Mouse (Mus musculus) heart, embryonic 12.5 days (tissue): ENCODE results near the gene Prpsap1. TPM values are rescaled to one million over a fixed set of nuclear protein-coding genes. Genes with fewer than 3 reads are reported as not detected.
A peak's percentile ranks its signal among the peaks of the same experiment; 100 is the strongest.

Source experiments
- ATAC-seq: fragments of 200-750 bp; cut with Nextera tagmentation; 2 replicates; pipeline ENCODE4 v1.8.0; 2017; ENCODE audit warnings: moderate TSS enrichment, moderate library complexity; ENCODE audit not compliant: insufficient number of reproducible peaks, low FRiP score
- H3K27ac ChIP-seq: fragments of 300-500 bp; sonication (generic); 2 replicates; pipeline ENCODE4 v1.5.1; 2016; ENCODE audit warnings: mild to moderate bottlenecking, moderate library complexity; ENCODE audit not compliant: poor library complexity, severe bottlenecking
- H3K27me3 ChIP-seq: fragments of 300-500 bp; sonication (generic); replicated peaks from 2 replicates; pipeline ENCODE4 v1.6.1; 2016; ENCODE audit warnings: mild to moderate bottlenecking, moderate library complexity
- H3K36me3 ChIP-seq: fragments of 300-500 bp; sonication (generic); 2 replicates; pipeline ENCODE4 v1.6.1; 2016; ENCODE audit warnings: mild to moderate bottlenecking, moderate library complexity
- H3K4me1 ChIP-seq: fragments of 300-500 bp; sonication (generic); replicated peaks from 2 replicates; pipeline ENCODE4 v1.6.1; 2016; ENCODE audit warnings: mild to moderate bottlenecking
- H3K4me2 ChIP-seq: fragments of 300-500 bp; sonication (generic); 2 replicates; pipeline ENCODE4 v1.6.1; 2016; ENCODE audit warnings: mild to moderate bottlenecking, moderate library complexity
- H3K4me3 ChIP-seq: fragments of 300-500 bp; sonication (generic); 2 replicates; pipeline ENCODE4 v1.5.1; 2016; ENCODE audit warnings: mild to moderate bottlenecking
- H3K9ac ChIP-seq: fragments of 300-500 bp; sonication (generic); 2 replicates; pipeline ENCODE4 v1.6.1; 2016; ENCODE audit warnings: mild to moderate bottlenecking, moderate library complexity
- H3K9me3 ChIP-seq: fragments of 300-500 bp; sonication (generic); replicated peaks from 2 replicates; pipeline ENCODE4 v1.6.1; 2016; ENCODE audit warnings: mild to moderate bottlenecking, moderate library complexity
- WGBS: fragments of 180-500 bp; shearing (Covaris S2); methylation state at CpG from one replicate; pipeline ENCODE4 v1.1.7; 2016; 5-methylcytosine and 5-hydroxymethylcytosine counted together
- polyA plus RNA-seq: library from polyadenylated mRNA; unstranded; fragments of >200 nt; fragmentation: Nextera tagmentation; extraction: Ambion mirVana; gene quantifications from 2 replicates; pipeline ENCODE4 v1.2.1, GENCODE M21; 2016

The Prpsap1 gene
- polyA plus RNA-seq, 1 experiment from 2014 or later = 94.8 TPM

DNA sequence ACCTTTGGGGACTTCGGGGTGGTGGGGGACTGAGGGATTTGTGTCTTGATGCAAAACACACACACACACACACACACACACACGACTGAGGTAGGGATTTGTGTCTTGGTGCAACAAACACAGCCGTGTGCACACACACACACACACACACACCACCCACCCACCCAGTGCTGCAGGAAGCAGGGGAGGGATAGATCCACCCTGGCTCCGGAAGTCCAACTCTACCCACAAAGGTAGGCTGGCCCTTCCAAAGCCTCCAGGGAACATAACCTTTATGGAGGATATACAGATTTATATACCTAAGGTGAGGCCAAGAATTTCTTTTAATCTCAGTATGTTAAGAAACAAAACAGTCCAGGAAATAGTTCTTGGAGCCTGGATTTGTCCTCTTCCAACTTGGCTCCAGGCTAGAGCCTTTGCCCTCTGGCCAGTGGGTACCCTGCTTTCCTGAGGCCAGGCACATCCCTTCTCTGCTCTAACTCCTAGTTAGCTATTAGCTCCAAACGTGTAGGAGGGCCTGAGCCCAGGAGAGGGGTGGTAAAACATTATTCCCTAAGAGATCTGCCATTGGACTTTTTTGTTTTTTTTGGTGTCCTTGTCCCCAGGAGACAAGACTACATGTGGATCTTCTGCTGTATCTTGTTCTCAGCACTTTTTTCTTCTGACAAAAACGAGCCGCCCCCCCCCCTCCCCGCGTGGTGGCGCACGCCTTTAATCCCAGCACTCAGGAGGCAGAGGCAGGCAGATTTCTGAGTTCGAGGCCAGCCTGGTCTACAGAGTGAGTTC lies 58.8 kb downstream of the Prpsap1 start:
- peak overlapping the region; percentile 92 for H3K27ac ChIP-seq
- WGBS = 40% methylated on average over 12 of the region's 12 CpGs
- H3K4me2 ChIP-seq = peak overlapping the region; percentile 90
- H3K4me3 ChIP-seq = peak overlapping the region; percentile 90
- peaks cover 35% of the 10 kb centered on the region for H3K36me3 ChIP-seq
- ATAC-seq = no peak
- H3K9ac ChIP-seq = peak overlapping the region; percentile 93
- no peaks in the 10 kb centered on the region for H3K27me3 ChIP-seq
- H3K4me1 ChIP-seq = peaks cover 55% of the 10 kb centered on the region
- H3K9me3 ChIP-seq = no peaks in the 10 kb centered on the region

DNA sequence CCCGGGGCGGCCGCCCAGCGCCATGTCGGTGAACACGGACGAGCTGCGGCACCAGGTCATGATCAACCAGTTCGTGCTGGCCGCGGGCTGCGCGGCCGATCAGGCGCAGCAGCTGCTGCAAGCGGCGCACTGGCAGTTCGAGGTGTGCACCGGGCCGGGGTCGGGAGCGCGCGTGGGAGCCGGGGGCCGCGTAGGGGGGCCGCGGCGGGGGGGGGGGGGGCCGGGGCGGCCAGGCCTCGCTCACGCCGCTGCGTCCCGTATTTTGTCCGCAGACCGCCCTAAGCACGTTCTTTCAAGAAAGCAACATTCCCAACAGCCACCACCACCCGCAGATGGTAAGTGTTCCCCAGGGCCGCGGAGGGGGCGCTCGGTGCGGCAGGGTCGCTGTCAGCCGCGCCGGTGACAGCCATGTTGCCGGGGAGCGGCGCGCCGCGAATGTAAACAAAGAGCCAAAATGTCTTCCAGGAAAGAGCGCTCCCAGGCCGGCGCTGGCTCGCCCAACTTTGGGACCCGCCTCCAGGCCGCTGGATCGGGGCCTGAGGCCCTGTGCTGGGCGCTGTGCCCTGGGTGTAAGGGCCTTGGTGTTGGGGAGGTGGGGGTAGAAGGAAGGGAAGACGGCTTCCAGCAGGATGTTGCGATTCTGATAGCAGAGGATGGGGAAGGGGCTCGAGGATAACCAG lies 59.6 kb downstream of the Prpsap1 start:
- H3K4me3 ChIP-seq = peak overlapping the region; percentile 90
- H3K27ac ChIP-seq = peak overlapping the region; percentile 92
- under 1% methylated on average over 37 of the region's 67 CpGs for WGBS
- H3K27me3 ChIP-seq = no peaks in the 10 kb centered on the region
- ATAC-seq = peak; percentile 13; the same call in 1 of the 2 replicates
- peak overlapping the region; percentile 93 for H3K9ac ChIP-seq
- peaks cover 52% of the 10 kb centered on the region for H3K4me1 ChIP-seq
- H3K4me2 ChIP-seq = peak overlapping the region; percentile 90
- no peaks in the 10 kb centered on the region for H3K9me3 ChIP-seq
- peaks cover 30% of the 10 kb centered on the region for H3K36me3 ChIP-seq

DNA sequence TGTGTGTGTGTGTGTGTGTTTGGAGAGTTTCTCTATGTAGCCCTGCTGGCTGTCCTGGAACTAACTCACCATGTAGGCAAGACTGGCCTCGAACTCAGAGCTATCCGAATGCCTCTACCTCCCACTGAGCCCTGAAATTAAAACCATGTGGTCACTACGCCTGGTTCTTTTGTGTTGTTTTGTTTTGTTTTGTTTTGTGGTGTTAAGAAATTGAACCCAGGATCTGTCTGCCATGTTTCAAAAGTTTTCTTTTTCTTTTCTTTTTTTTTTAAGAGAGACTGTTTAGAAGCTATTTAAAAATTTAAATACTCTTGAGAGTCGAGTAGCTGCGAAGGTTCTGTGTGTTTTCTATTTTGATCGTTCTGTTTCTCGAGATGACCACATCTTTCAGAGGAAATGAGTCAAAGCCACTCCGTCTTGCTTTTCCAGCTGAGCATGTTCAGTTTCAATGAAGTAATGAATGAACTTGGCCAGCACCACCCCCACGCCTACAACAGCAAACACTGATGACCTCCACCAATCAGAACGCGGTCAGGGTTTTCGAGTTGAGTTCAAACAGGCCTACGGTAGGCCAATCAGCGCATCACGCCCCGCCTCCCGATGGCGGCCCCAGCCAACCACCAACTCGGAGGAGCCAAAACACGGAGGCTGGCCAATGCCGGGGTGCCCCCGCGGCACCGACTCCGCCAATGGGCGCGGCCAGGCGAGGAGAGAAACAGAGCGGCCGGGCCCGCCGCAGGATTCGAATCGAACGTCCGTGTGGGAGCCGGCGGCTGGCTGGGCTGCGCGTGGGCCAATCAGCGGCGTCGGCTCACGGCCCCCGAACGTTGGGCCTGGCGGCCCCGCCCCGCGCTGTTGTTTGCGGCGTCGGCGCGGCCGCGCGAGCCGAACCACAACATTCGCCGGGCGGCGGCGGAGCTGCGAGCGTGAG lies 60.4 kb downstream of the Prpsap1 start, which contains the start of gene Ubald2:
TSS of gene Ubald2 (plus strand) at position 739 of the 931 bp plus-strand sequence.
- Histone ChIP-seq H3K27ac (peak within 1 kb of the TSS; percentile 92), H3K4me1 (peaks cover 57% of the 10 kb centered on the region), H3K4me3 (peak within 1 kb of the TSS; percentile 90), H3K36me3 (peaks cover 24% of the 10 kb centered on the region), H3K4me2 (peak within 1 kb of the TSS; percentile 90), H3K27me3 (no peaks in the 10 kb centered on the region), H3K9me3 (no peaks in the 10 kb centered on the region), H3K9ac (peak within 1 kb of the TSS; percentile 93)
- ATAC-seq = peak; percentile 97
- WGBS = 2% methylated on average over 60 of the region's 66 CpGs

DNA sequence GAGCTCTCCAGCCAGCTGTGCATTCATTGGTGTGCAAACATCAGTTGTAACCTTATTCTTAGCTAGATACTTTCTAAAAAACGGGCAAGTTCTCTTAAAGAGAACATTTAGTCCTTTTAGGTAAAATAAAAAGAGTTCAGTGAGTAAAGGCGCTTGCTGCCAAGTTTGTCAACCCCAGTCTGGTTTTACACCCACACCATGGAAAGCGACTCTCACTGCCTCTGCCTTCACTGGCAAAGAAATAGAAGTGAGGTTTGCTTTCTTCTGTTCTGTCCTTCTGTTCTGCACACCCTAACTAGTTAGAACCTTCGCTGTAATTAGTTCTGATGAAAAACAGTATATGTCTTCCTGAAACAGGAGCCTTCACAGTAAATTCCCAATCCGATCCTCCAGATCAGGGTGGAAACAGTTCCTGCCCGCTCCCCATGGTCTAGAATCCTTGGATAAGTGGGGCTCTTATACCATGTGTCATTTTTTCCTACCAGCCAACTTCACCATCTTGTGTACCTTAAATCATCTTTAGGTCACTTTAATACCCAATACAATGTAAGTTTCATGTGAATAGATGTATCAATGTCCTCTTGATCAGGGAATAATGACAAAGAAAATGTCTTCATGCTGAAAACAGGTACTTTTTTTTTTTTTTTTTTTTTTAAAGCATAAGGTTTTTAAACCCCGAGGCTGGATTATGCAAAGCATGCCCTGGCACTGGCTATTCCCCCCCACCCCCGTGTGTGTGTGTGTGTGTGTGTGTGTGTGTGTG lies 61.2 kb downstream of the Prpsap1 start:
- ATAC-seq = no peak
- no peak overlapping the region for H3K27ac ChIP-seq
- H3K27me3 ChIP-seq = no peaks in the 10 kb centered on the region
- peaks cover 58% of the 10 kb centered on the region for H3K4me1 ChIP-seq
- H3K9ac ChIP-seq = no peak overlapping the region
- WGBS = 58% methylated on average over 8 of the region's 8 CpGs
- peak overlapping the region; percentile 90 for H3K4me2 ChIP-seq
- peaks cover 22% of the 10 kb centered on the region for H3K36me3 ChIP-seq
- H3K9me3 ChIP-seq = no peaks in the 10 kb centered on the region
- no peak overlapping the region for H3K4me3 ChIP-seq

DNA sequence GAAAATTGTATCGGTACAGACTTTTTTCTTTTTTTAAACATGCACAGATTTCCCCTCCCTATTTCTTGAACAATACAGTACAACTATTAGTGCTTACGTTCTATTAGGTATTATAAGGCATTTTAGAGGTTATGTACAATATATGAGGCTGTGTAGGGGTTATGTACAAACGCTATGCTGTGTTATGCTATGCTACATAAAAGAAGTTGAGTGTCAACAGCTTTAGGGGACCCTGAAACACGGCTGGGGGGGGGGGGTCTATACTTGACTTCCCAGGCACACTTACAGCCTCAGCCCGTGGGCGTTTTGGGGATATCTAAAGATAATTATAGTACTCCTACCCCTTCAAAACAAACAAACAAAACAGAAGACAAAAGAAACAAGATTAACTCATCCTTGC lies 61.9 kb downstream of the Prpsap1 start:
- Histone ChIP-seq H3K4me1 (peaks cover 51% of the 10 kb centered on the region), H3K9me3 (no peaks in the 10 kb centered on the region), H3K27me3 (no peaks in the 10 kb centered on the region), H3K9ac (no peak overlapping the region), H3K27ac (no peak overlapping the region), H3K4me3 (no peak overlapping the region), H3K4me2 (no peak overlapping the region), H3K36me3 (peaks cover 16% of the 10 kb centered on the region)
- ATAC-seq = no peak
- WGBS = 64% methylated on average over 6 of the region's 6 CpGs

DNA sequence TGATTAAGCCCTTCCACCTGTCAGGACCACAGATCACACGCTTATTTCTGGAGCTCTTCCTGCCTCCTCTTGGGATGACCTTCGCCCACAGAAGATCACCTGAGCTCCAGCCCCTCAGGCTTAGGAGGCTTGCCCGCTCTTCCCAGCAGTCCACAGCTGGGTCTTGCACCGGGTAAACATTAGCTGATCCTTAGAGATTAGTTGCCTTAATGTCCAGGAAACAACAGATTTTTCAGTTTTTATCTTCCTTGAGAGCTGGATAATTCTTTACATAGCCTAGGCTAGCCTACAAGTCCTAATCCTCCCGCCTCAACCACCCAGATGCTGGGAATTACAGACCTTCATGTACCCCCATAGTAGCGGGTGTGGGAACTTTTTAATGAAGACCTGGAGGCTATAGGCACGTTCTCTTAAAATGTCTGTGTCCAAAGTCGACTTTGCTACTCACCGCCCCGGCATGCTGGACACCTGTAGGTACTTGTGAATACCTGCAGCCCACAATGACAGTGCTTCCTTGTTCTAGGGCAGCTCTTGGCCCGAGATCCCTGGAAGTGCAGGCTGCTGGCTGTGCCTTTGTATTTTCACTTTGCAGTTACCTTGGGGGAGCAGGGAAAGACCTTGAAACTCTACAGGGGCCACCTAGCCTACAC lies 62.4 kb downstream of the Prpsap1 start:
- WGBS = 57% methylated on average over 11 of the region's 11 CpGs
- peaks cover 11% of the 10 kb centered on the region; the same call in 1 of the 2 replicates for H3K36me3 ChIP-seq
- ATAC-seq = no peak
- H3K9ac ChIP-seq = 0 out of 2 replicates have a peak overlapping the region, but pooled peaks have one; percentile 54
- peak overlapping the region; percentile 27; the same call in 1 of the 2 replicates for H3K4me3 ChIP-seq
- H3K4me2 ChIP-seq = peak overlapping the region; percentile 55
- no peaks in the 10 kb centered on the region for H3K9me3 ChIP-seq
- H3K27ac ChIP-seq = no peak overlapping the region
- no peaks in the 10 kb centered on the region for H3K27me3 ChIP-seq
- H3K4me1 ChIP-seq = peaks cover 45% of the 10 kb centered on the region

DNA sequence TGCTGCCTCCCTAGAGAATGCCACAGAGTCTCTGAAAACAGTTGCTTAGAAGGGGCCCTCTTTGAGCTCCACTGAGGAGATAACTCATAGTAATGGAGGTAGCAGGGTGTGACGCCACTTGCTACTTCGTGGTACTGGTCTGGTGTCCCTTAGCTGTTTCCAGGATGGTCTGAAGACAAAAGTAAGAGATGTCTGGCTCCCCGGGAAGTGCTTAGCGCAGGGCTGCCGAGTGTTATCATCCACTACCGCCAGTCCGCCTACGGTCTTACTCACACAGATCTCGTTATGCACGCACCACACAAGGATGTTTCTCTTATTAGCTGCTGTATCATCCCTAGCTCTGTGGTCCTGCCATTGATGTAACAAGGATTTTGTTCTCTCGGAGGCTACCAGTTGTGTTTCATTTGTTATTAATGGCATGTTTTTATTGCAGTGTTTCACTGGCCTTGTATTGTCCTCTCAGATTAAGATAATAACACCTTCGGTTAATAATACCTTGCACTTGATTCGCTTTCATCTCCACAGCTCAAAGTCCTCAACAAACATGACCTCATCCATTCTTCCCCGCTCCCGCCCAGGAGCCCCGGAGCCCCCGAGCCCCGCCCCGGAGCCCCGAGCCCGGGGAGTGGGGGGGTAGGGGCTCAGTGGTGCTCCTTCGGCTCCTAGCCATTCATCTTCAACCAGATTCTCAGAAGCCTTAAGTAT lies 63.1 kb downstream of the Prpsap1 start:
- Histone ChIP-seq H3K9me3 (no peaks in the 10 kb centered on the region), H3K4me2 (peak overlapping the region; percentile 55), H3K27ac (no peak overlapping the region), H3K36me3 (peaks cover 7% of the 10 kb centered on the region; the same call in 1 of the 2 replicates), H3K27me3 (no peaks in the 10 kb centered on the region), H3K9ac (peak overlapping the region; percentile 54), H3K4me1 (peaks cover 39% of the 10 kb centered on the region), H3K4me3 (peak overlapping the region; percentile 27)
- 25% methylated on average over 22 of the region's 22 CpGs for WGBS
- ATAC-seq = no peak

DNA sequence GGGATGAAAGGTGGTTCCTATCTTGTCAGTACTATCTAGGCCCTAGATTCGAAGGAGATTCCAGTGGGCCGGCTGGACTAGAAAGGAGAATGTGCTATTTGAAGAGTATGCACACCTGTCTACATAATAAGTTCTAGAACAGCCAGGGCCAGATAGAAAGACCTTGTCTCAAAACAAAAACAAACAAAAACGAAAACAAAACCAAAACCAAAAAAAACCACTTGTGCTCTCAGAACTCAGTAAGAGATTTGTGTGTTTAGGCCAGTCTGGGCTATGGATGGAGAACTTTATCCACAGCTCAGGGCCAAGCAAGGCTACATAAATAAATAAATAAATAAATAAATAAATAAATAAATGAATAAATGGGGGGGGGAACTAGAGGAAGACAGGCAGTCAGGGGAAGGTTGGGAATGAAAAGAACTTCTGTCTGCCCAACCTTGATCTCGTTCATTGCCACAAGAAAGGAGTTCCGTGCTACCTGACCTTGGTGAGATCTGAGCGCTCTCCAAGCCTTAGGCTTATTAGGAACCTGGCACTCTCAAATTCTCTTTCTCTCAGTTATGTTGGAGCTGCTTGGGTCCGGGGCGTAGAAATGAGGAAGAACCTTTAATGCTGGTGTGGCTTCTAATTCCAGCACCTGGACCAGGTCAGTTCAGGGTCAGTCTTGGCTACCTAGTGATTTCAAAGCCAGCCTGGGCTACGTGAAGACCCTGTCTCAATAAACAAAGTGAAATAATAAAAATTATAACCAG lies 64.0 kb downstream of the Prpsap1 start:
- Histone ChIP-seq H3K4me3 (no peak overlapping the region), H3K9ac (no peak overlapping the region), H3K4me1 (peaks cover 32% of the 10 kb centered on the region), H3K36me3 (no peaks in the 10 kb centered on the region), H3K4me2 (no peak overlapping the region), H3K27me3 (no peaks in the 10 kb centered on the region), H3K9me3 (no peaks in the 10 kb centered on the region), H3K27ac (no peak overlapping the region)
- no peak for ATAC-seq
- 83% methylated on average over 9 of the region's 9 CpGs for WGBS
